Mouse (Mus musculus) thymus, postnatal 4 days (tissue): ENCODE measurements around the gene Mertk.

Source experiments
- DNase-seq: peaks from one replicate; pipeline ENCODE4 v3.0.0; 2021

The Mertk gene

DNA sequence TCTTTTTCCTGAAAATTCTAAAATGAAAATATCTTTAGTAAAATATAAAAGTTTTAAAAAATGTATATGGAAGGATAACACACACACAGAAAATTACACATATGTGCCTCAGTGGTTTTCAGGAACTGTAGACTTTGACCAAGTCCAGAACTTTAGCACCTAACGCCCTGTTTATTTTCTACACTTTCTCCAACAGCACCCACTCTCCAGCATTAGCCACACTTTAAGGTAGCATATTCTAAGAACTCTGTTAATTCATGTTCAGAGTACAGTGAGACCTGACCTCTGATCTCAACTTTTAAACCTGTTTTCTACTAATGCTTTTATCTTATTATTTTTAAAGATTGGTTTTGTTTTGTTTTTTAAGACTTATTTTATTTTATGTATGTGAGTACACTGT is 129.0 kb downstream of the Mertk start:
- no peak for DNase-seq

DNA sequence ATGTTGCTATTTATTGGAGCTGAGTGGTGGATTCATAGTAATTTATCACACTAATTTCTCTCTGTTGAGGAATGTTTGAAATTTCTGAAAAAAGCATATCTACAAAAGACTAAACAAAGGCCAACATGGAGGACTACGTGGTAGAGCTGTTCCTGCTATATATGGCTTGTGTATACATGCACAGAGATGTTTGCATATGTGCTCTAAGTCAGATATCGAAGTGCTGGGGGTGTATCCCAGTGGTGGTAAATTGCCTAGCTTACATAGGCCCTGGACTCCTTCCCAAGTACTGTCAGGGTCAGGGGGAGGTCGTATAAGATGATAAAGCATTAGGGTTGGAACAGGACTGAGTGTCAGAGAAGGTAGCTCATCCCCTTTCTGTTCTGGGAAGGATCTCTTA is 133.9 kb downstream of the Mertk start:
- DNase-seq = no peak

DNA sequence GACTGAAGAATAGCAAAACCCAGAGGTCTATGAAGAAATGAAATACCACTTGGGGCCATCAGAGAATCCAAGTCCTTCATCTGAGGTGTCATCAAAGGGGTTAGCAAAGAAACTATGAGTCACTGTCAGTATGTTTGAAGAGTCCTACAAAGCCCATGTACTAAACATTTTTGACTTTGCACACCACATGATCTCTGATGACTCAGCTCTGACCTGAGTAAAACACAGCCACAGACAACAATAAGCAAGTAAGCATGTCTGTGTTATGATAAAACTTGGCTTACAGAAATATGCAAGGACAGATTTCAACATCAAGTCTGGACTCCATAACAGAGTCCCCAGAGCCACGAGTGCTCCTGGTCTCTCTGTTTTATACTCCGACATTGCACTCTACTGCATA is 134.3 kb downstream of the Mertk start:
- DNase-seq = no peak

DNA sequence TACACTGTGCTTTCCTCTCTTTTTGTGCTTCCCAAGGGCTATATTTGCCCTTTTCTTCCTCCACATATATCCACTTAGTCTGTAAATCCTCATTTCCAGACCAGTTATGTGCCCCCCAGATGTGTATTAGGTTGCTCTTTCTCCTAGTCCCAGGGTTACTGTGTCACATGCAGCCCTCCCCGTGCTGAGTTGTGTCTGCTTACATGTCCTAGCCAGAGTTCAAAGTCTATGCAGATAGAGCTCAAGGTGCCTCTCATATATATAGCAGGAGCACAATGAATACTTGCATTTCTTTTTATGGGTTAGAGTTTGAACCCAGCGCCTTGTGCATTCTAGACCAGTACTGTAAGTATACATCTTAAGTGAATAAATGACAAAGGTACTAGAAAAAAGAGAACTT is 134.7 kb downstream of the Mertk start:
- no peak for DNase-seq

GRCm38 (mm10) chr2:128837531-128837930 is 138.8 kb downstream of the Mertk start:
- DNase-seq = no peak

- DNase-seq = no peak
Observed at GRCm38 (mm10) chr2:128838611-128839010, 139.9 kb downstream of the Mertk start.

DNA sequence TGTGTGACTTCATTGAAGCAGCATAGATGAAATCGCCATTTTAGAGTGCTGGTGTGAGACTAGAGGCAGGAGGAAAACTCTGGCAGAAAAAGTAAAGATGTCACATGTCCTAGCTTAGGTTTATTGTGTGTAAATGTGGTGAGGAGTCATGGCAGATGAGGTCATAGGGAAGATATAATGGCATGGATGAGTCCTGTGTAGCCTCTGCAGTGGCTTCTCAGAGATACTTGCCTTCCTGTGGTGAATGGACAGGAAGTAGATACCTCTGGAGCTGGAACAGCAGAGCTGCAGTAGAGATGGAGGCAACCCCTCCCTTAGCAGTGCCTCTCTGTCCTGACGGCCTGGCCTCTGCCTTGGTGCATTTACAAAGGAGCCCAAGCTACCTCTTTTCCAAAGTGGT is 140.7 kb downstream of the Mertk start:
- no peak for DNase-seq

GRCm38 (mm10) chr2:128842437-128842836 is 143.7 kb downstream of the Mertk start:
- no peak for DNase-seq

DNA sequence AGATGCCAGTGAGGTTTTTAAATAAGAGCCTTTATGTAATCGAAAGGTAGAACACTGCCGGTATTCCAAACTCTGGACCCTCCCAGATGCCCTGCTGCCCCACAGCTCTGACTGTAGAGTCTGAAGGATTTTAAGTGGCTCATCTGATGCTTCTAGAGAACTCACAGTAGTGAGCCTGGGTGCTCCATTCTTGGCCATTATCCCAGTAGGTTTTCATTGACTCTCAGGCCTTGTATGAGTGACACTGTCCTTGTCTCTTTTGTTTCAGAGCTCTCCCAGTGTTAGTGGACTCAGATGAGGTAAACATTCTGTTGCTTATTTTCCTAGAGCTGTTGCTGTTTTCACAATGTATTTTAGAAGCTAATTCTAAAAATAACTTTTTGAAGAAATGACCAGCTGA is 151.3 kb downstream of the Mertk start:
- no peak for DNase-seq
